Mouse (Mus musculus) left cerebral cortex, postnatal 14 days (tissue): Measurements from ENCODE around the gene Impdh2. TPM values are rescaled to one million over a fixed set of nuclear protein-coding genes. Genes with fewer than 3 reads are reported as not detected.

ENCODE experiments used
- DNase-seq, 2 experiments: peaks; one replicate each; pipeline ENCODE4 v3.0.0; 2021 to 2022; ENCODE audit warnings: low spot score in 2 of 2, mixed read lengths in 1 of 2
- intact Hi-C: fragments of 180-260 bp; cut with DNase I; formaldehyde crosslinking; loops from one replicate; pipeline ENCODE4 v1.15.1; 2025
- total RNA-seq, 2 experiments: library from RNA; stranded (reverse); gene quantifications; 2 replicates each; pipeline ENCODE4 v1.2.3; 2021

Gene Impdh2
- total RNA-seq, 2 experiments from 2014 or later, result 57.6 to 60.5 TPM

GRCm38 (mm10) chr9:108567931-108568419, 7.9 kb downstream of the Impdh2 start:
- intact Hi-C loops, result no loop called here
- DNase-seq, result no peak

GRCm38 (mm10) chr9:108568511-108568921, 8.4 kb downstream of the Impdh2 start:
- intact Hi-C loops, result no loop called here

GRCm38 (mm10) chr9:108569381-108570206, 9.5 kb downstream of the Impdh2 start, which contains the start of gene Dalrd3:
Gene Dalrd3, plus strand, starts transcription at chr9:108569886.
- peak; percentile 92 for DNase-seq
- intact Hi-C loops, result no loop called here

More at GRCm38 (mm10) chr9:108568511-108568921, 8.4 kb downstream of the Impdh2 start:
- no peak for DNase-seq

DNA sequence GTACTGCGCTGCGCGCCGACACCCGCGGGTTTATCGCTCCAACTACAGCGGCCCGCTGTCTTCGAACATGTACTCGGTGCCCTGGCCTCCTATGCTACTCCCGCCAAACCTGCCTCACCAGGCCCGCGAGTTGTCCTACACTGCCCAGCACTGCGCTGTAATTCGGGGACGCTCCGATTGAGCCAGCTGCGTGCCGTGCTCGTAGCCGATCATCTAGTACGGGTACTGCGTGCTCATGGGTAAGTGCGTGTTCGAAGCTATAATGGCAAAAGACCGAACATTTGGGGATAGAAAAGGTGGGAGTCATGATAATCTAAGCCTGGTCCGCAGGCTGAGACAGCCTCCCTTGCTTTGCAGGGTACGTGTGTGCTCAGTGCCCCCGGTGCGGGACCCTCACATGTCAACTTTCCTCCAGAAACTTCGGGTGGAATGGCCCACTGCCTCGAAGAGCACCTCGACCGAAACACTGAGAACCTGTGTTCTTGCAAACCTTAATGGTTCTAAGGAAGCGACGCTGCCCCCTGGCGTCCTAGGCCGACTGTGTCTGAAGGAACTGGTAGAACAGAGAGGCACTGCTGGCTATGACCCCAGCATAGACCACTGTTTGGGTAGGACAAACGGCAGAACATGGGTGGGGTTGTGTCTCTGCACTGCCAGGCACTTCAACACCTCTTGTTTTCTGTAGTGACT, 10.3 kb downstream of the Impdh2 start:
- intact Hi-C loops, result no loop called here
- DNase-seq, result peak; percentile 78 to 81

DNA sequence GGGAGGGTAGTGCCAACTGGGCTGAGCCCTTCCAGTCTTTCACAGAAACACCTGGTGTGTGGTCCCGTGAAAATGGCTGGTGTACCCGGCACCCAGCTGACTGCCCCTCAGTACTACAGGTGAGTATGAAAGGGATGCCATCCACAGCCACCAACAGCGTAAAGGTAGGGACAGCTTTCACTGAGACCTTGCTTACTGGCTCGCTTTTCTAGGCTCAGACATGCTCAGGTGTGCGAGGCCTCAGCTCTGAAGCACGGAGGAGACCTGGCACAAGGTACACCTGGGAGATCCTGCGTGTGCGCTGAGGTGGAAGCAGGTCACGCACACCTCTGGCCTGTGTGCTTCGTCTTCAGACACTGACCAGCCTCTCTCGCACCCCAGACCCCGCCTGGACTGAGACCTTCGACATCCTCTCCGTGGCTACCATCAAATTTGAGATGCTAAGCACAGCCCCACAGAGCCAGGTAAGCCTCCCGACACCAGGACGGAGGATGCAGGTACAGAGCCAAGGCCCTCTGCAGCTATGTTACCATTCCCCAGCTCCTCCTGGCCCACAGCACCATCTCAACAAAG, 11.4 kb downstream of the Impdh2 start:
- DNase-seq, result no peak
- intact Hi-C loops, result no loop called here

- intact Hi-C loops, result no loop called here
- no peak for DNase-seq
Observed at GRCm38 (mm10) chr9:108572321-108572720, 12.2 kb downstream of the Impdh2 start.

DNA sequence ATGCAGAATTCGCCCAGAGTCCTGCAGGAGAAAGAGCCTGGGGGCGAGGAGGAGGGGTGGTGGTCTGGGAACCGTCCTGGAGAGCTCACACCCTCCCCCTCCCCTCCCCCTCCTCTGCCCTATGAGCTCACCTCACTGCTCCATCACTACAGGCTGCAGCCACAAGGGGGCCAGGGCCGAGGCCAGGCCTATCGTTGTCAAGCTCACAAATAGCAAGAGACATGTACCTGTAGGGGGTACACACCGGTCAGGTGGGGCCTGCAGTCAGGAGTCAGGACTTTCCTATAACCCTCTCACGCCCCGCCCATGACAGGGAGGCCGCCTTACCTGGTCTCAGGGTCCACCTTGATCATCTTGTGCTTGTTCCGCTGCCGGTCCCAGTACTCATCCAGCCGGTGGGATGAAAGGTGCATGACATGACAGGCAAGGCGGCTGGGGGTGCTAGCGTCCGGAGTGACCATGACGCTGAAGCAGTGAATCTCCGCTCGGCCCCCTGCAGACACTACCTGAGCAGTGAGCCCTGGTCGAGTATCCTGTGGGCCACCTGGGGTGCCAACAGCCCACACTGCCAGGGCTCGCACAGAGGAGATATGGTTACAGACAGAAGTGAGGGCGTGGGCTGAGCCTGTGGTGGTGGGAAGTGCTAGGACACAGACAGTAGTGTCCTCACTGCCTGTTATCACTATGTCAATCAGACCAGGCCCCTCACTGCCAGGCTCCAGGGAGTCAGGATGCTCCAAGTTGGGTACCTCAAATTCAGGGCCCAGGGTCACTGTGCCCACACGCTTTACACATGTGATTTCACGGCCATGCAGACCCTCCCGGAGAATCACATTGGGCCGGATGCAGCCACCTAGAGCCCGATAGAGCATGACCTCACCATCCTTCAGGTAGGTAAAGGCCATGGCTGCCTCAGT, 13.9 kb downstream of the Impdh2 start:
- intact Hi-C loops, result no loop called here
- peak in 1 of 2 experiments; percentile 85 for DNase-seq

DNA sequence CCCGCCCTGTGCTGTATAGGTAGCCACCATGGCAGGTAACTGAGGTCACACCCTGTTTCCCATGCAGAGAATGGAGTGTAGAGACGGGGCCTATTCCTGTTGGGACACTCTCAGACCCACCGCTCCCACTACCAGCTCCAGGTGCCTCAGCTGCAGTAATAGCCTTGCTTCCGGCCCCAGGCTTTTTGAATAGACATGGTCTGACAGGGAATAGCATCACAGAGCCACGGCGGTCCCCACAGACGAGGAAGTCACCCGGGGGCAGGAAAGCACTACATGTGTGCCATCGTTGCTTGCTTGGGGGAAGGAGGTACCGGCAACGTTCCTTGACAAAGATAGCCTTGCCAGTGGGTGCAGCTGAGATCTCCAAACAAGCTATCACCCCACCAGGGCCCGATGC, 14.8 kb downstream of the Impdh2 start:
- intact Hi-C loops, result no loop called here
- no peak for DNase-seq

DNA sequence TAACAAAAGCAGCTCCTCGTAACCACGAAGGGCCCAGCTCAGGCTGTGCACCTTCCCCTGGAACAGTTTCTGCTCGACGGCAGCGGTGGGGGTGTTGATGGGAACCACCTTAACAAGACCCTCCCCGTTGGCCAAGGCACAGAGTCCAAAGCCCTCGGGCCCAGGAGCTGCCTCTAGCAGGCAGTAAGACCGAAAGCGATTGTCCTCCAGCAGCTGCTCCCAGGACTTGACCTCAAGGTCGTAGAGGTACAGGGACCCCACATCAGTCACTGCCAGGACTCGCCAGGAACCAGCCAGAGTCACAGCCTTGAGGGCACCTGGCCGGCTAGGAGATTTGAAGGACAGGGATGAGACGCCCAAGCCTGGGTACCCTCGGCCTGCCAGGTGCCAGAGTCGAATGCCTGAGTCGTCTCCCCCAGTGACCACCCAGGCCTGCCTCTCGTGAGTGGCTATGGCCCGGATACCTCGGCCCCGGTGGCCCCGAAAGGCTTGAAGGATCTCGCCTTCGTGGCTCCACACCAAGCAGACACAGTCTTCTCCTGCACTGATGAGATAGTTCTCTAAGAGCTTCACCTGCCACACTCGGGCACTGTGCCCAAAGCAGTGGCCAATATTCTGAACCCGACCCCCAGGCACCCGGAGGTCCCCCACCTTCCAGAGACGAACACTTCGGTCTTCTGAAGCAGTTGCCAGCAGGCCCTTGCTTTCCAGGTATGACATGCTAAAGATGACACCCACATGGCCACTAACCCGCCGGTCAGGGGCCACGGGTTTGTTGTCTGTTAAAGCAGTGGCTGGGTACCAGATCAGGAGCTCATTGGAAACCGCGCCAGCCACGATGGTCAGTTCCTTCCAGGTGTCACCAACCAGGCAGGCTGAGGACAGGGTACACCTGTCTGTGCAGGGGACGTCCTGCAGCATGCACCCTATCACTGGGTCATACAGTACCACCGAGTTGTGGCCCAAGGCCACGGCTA, 15.5 kb downstream of the Impdh2 start:
- DNase-seq, result no peak
- intact Hi-C loops, result no loop called here

DNA sequence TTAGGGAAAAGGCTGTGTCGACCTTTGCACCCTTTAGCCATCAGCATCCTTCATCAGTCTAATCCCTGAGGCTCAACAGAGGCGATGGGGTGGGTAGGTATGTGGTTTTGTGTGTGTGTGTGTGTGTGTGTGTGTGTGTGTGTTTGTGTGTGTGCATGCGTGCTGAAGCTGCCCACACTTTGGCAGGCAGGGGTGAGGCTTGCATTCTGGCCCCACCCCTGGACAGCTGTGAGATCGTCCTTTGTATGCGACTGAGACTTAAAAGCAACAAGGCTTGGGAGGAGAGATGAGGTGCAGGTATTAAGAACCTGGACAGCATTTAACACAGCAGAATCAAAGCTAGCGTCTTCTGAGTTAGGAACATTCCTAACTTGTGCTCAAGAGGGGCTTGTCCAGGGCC, 16.9 kb downstream of the Impdh2 start:
- intact Hi-C loops, result no loop called here

GRCm38 (mm10) chr9:108577934-108578544, 18.0 kb downstream of the Impdh2 start:
- peak in 1 of 2 experiments; percentile 78 for DNase-seq
- intact Hi-C loops, result no loop called here

More for the DNA sequence above, 16.9 kb downstream of the Impdh2 start:
- DNase-seq, result no peak

DNA sequence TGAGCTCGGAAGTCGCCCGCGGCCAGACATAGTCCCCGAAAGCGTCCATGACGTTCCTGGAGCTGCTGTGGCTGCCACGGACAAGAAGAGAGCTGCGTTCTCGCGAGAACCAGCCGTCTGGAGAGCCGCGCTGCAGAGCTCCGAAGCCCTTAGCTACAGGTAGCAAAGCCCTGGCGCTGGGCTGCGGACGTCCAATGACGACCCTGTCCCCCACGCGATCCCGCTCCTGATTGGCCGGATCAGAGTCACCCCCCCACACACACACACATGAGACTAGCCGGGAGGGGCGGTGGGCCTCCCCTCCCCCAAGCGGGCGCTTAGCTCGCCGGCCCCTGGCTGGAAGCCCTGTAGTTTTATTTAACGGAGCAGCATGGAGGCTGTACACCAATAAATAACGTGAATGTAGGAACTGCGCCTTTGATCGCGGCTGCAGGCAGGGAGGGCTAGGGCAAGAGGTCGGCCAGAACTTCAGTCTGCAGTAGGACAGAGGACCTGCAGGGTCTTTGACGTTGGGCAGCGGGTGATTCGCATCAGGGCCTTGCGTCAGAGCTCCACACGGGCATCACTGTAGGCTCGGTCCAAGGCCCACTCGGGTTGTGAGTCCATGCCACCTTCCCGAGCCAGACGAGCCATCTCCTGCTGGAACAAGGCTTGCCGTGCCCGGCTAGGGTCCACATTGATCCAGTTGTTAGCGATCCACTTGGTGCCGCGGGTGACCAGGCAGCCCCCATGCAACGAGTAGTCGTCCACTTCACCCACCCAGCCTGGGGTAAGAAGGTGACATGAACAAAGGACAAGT, 18.7 kb downstream of the Impdh2 start, which contains the start of gene Wdr6:
TSS of gene Wdr6 (minus strand) at position 195 of the 799 bp plus-strand sequence.
- DNase-seq, result peak; percentile 94 to 98
- intact Hi-C loops, result no loop called here

DNA sequence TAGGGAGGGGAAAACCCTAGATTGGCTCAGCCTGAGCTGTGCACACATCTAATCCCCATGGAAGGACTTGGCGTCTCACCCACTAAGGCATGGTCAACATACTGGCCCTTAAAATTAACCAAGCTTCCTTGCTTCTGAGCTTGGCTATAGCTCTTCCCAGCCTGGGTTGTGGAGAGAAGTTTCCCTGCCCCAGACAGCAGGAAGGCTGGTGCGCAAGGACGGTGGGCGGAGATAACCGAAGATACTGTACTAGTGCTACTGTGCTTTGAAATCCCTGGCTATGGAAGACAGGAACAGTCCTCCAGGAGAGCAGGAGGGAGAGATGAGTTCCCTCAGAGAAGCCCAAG, 19.2 kb downstream of the Impdh2 start:
- intact Hi-C loops, result no loop called here
- DNase-seq, result peak in 1 of 2 experiments; percentile 38

GRCm38 (mm10) chr9:108587571-108588180, 27.6 kb downstream of the Impdh2 start:
- intact Hi-C loops, result no loop called here
- DNase-seq, result peak; percentile 89 to 97

DNA sequence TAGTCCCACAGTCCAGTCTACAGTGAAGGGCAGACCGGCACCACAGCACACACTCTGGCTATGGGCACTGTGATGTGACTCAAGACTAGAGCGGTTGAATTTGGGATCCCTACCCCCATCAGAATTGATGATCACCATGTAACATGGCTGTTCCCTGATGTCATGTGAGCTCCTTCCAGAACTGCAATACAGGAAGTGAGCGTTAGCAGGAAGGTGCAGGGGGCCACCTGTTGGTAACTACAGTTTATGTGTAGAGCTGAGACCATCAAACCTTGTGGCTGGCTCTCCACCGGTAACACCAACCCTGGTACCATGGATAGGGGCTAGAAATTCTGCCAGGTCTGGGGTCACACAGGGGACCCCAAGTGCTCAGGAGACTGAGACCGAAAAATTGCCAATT, 29.1 kb downstream of the Impdh2 start:
- peak in 1 of 2 experiments; percentile 70 for DNase-seq
- intact Hi-C loops, result no loop called here

DNA sequence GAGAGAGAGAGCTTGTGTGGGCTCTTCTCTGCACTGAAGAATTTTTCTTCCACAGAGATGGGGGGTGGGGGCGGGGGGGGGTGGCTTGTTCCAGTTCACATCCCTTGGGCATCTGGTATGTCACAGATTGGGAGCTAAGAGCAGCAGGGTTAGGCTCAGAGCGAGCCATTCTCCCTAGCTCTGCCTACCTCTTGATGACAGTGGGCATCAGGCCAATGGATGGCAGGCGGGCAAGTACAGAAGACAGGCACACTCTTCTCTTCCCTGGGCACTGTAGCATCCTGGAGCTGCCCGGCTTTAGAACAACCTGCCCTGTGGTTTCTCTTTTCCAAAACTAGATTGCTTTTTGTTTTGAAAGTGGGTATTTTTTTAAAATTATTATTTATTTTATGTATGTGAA, 31.4 kb downstream of the Impdh2 start:
- DNase-seq, result no peak
- intact Hi-C loops, result no loop called here
